Mouse (Mus musculus): Measurements from ENCODE around the gene Larp1.

The Larp1 gene

GRCm38 (mm10) chr11:58009051-58009515 lies at the start of gene Larp1:
Larp1 (plus strand) TSS chr11:58009064.
- in situ Hi-C loops (cut with MboI; ENCODE audit: low pct_unique_long_range_greater_than_20kb in 1 of 2, low sequenced_read_pairs in 2 of 2, unreplicated experiment in 1 of 2) = no loop called here

- in situ Hi-C loops (cut with MboI; ENCODE audit: low pct_unique_long_range_greater_than_20kb in 1 of 2, low sequenced_read_pairs in 2 of 2, unreplicated experiment in 1 of 2) = loop anchor here in 1 of 2 experiments (5.0 to 10.0 kb wide), 3 partner anchors 57 to 192 kb away; partner anchors contain the start of gene Cnot8
These were observed 48.9 kb upstream of the Larp1 start for GRCm38 (mm10) chr11:57959924-57960323.

DNA sequence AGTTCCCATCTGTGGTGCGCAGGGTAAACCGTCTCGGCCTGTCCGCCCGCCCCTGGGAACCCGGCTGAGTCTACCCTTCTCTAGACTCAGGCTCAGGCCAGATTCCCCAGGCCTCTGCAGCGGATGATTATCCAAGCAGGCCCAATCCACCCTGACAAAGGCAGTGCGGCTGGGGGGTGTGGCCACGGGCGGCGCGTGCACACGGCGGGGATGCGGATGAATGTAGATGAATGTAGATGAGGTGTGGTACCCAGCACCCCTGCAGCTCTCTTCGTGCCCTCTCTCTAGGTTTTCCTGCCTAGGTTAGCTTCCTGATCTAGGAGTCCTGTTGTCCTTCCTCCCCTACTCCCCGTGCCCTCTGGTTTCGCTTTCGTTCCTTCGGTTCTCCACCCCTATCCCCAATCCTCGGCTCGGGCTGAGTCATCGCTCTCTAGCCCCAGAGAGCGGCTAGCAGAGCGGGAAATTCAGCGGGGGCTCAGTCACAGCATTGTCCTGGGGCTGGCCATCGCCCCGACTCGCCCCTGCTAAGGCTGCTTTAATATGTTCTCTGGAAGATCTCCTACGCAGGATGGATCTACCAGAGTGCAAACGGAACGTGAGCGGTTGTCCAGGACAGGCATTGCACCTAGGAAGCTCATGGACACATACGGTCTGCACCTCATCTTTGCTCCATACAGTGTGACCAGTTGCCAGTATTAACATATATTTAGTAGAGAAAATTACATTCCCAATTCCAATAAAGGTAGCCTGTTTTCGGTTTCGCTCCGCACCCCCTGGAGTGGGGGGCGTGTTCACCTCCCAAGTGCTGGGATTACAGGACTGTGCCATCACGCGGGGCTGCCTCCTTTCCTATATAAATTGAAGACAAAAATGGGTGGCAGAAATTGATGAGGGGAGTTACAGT lies 46.2 kb upstream of the Larp1 start:
- in situ Hi-C loops (cut with MboI; ENCODE audit: low pct_unique_long_range_greater_than_20kb in 1 of 2, low sequenced_read_pairs in 2 of 2, unreplicated experiment in 1 of 2) = no loop called here

- in situ Hi-C loops (cut with MboI; ENCODE audit: low pct_unique_long_range_greater_than_20kb in 1 of 2, low sequenced_read_pairs in 2 of 2, unreplicated experiment in 1 of 2) = no loop called here
These were observed 45.5 kb upstream of the Larp1 start for GRCm38 (mm10) chr11:57963291-57963870.

DNA sequence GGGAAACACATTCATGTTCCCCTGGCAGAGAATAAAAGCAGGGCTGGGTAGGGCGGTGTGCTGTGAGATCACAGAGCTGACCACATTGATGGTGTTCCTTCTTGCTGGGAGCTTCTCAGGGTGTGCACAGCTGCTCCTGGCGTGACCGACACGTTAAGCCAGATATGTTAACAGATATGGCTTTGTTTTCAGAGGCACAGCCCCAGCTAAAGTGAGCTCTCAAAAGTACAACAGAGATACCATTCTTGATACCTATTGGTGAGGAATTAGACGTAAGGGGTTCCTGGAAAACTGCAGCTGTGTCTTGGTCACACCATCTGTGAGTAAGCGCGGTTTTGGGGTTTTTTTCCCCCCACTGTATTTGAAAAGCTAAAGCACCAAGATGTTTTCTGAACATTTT lies 42.2 kb upstream of the Larp1 start:
- in situ Hi-C loops (cut with MboI; ENCODE audit: low pct_unique_long_range_greater_than_20kb in 1 of 2, low sequenced_read_pairs in 2 of 2, unreplicated experiment in 1 of 2) = no loop called here

DNA sequence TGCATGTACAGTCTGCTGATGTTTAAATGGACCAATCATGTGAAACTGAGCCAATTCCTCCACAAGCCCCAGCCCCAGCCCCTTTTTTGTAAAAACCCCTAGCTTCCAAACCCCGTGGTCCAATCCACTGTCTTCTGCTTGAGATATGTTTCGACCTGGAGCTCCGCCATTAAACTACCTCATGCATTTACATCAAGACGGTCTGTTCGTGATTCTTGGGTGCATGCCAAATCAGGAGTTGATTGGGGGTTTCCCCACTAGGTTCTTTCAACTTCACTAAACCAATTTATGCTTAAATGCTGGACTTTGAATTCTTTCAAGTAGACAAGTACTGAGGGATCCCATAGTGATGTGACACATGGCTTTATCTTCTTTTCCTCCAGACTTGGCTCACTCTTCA lies 40.6 kb upstream of the Larp1 start:
- in situ Hi-C loops (cut with MboI; ENCODE audit: low pct_unique_long_range_greater_than_20kb in 1 of 2, low sequenced_read_pairs in 2 of 2, unreplicated experiment in 1 of 2) = no loop called here

- in situ Hi-C loops (cut with MboI; ENCODE audit: low pct_unique_long_range_greater_than_20kb in 1 of 2, low sequenced_read_pairs in 2 of 2, unreplicated experiment in 1 of 2) = no loop called here
These were observed 38.3 kb upstream of the Larp1 start for GRCm38 (mm10) chr11:57970541-57970940.

DNA sequence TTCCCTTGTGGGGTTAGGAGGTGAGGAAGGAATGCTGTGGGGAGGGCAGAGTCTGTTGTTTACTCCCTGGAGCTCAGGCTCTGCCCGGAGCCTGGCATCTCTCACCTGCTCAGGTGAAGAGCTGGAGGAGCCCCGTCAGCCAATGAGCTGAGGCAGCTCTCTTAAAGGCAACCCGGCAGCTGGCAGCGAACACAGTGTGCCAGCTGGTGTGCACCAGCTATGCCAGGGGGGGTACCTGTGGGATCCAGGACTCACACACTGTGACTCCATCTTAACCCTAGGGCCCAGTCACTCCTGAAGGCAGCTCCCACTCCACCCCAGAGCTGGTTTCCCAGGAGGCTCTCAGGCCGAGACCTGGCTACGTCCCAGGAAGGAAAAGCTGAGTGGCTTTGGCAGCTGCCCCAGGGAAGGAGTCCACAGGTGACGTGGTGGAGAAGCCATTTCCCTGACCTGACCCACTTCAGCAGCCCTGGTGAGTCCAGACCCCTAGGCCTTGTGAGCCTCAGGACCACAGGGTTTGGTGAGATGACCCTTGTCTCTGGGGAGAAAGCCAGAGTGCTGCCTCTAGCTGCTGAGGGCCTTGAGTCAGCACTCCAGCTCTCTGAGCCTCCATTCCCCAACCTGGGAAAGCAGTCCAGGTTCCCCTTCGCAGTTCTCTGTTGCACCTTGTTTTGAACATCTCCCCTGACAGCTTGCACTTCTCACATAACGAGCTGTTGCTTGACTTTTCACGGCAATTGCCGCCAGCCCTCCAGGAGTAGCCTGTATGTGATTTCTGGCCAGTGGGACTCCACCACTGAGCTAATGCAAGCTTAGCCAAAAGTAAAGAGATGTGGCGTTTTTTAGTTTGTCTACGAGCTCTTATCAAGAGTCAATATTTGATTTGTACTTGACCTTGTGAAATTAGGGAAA lies 35.6 kb upstream of the Larp1 start:
- in situ Hi-C loops (cut with MboI; ENCODE audit: low pct_unique_long_range_greater_than_20kb in 1 of 2, low sequenced_read_pairs in 2 of 2, unreplicated experiment in 1 of 2) = no loop called here

- in situ Hi-C loops (cut with MboI; ENCODE audit: low pct_unique_long_range_greater_than_20kb in 1 of 2, low sequenced_read_pairs in 2 of 2, unreplicated experiment in 1 of 2) = no loop called here
These were observed 35.0 kb upstream of the Larp1 start for GRCm38 (mm10) chr11:57973913-57974234.

DNA sequence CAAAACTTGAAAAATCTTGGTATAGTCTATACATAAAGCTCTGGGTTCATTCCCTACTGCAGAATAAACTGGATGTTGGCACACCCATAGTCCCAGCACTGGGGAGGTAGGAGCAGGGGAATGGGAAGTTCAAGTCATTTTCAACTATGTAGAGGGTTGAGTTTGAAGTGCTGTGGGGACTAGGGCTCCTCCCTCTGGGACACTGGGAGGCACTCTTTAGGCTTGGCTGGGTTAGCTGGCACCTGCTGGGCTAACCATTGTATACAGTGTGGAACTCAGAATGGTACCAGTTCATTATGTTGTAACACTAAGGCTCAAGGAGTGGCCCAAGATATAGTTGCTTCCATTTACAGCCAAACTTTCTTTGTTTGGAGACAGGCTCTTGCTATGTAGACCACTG lies 33.0 kb upstream of the Larp1 start:
- in situ Hi-C loops (cut with MboI; ENCODE audit: low pct_unique_long_range_greater_than_20kb in 1 of 2, low sequenced_read_pairs in 2 of 2, unreplicated experiment in 1 of 2) = no loop called here

GRCm38 (mm10) chr11:57977681-57978080 lies 31.2 kb upstream of the Larp1 start:
- in situ Hi-C loops (cut with MboI; ENCODE audit: low pct_unique_long_range_greater_than_20kb in 1 of 2, low sequenced_read_pairs in 2 of 2, unreplicated experiment in 1 of 2) = no loop called here

DNA sequence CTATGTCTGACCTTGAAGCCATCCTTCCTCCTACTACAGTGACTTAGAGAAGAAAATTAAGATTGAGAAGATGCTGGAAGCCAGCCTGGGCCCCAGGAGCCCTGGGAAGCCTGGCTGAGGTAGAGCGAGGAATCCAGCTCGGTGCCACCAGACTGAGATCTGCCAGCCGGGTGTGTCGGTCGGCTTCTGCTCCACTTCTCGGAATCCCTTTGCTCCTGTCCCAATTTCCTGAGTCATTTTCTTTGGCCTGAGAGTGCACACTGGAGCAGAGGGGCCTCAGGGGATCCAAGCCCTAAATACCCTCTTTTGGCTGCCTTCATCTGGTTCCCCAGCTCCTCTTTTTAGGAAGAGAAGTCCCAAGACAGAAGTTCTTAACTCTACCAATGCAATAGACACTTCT lies 29.2 kb upstream of the Larp1 start:
- in situ Hi-C loops (cut with MboI; ENCODE audit: low pct_unique_long_range_greater_than_20kb in 1 of 2, low sequenced_read_pairs in 2 of 2, unreplicated experiment in 1 of 2) = no loop called here

- in situ Hi-C loops (cut with MboI; ENCODE audit: low pct_unique_long_range_greater_than_20kb in 1 of 2, low sequenced_read_pairs in 2 of 2, unreplicated experiment in 1 of 2) = no loop called here
These were observed 27.6 kb upstream of the Larp1 start for GRCm38 (mm10) chr11:57981083-57981809.

DNA sequence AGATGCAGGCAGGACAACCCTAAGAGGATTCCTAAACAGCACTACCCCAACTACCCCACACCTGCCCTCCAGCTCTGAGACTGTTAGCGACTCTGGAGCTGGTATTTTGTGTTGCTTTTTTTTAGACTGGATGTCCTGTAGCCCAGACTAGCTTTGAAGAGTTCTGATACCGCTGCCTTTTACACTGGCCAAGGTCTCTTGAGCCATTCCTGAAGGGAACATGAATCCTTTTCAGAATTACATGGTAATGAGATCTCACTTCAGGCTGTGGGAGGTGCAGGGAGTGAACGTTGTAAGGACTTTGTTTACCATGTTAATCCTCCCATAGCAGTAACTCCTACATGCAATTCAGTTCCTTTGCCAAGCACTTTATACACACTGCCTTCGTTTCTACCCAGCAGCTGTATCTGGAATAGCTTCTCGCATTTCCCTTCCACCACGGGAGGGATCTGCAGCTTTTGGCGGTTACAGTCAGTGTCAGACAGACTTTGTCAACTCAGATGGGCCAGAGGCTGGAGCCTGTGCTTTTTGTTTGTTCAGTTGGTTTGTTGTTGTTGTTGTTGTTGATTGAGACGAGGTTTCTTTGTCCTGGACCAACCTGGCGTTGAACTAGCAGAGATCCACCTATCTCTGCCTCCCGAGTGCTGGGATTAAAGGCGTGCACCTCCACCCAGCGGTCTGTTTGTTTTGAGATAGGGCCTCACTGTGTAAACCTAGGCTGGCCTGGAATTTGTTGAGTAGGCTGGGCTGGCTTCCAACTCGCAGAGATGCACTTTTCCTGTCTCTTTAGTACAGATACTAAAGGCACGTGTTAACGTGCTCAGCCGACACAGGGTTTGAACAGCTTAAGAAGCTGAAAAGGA lies 25.2 kb upstream of the Larp1 start:
- in situ Hi-C loops (cut with MboI; ENCODE audit: low pct_unique_long_range_greater_than_20kb in 1 of 2, low sequenced_read_pairs in 2 of 2, unreplicated experiment in 1 of 2) = no loop called here

DNA sequence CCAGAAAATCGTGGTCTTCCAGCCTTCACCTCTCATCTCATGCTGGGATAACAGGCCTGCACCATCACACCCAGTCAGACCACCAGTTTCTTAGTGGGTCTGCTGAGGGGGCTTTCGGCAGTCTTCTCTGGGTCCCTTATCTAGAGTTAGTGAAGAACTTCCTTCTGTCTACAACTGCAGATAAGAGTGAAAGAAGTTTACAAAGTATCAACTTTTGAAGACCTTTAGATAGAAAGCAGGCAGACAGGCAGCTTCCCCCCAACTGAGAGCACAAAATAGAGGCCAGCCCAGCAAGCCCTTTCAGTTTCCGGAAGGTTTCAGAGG lies 24.6 kb upstream of the Larp1 start:
- in situ Hi-C loops (cut with MboI; ENCODE audit: low pct_unique_long_range_greater_than_20kb in 1 of 2, low sequenced_read_pairs in 2 of 2, unreplicated experiment in 1 of 2) = no loop called here

DNA sequence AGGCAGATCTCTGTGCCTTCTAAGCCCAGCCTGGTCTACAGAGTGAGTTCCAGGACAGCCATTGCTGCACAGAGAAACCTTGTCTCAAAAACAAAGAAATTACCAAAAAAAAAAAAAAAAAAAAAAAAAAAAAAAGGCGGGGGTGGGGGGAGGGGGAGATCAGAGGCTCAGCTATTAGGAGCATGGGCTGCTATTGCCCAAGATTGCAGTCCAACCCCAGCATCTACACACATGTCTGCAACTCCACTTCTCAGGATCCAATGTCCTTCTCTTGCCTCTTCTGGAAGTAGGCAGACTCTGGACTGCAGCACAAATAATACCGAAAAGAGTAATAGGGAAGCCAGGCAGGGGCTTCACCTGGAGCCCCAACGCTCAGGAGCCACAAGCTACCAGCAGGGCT lies 23.4 kb upstream of the Larp1 start:
- in situ Hi-C loops (cut with MboI; ENCODE audit: low pct_unique_long_range_greater_than_20kb in 1 of 2, low sequenced_read_pairs in 2 of 2, unreplicated experiment in 1 of 2) = no loop called here

DNA sequence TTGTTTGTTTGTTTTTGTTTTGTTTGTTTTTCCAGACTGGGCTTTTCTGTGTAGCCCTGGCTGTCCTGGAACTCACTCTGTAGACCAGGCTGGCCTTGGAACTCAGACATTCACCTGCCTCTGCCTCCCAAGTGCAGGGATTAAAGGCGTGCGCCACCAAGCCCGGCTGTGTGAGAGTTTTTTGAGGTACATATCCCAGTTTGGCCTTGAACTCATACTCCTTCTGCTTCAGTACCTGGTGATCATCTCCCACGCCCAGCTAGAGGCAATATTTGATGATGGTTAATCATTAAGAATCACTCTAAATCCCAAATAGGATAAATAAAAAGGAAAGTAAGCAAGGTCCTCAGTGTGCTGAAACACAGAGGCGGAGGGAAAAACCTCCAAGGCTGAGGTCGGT lies 22.8 kb upstream of the Larp1 start:
- in situ Hi-C loops (cut with MboI; ENCODE audit: low pct_unique_long_range_greater_than_20kb in 1 of 2, low sequenced_read_pairs in 2 of 2, unreplicated experiment in 1 of 2) = no loop called here

DNA sequence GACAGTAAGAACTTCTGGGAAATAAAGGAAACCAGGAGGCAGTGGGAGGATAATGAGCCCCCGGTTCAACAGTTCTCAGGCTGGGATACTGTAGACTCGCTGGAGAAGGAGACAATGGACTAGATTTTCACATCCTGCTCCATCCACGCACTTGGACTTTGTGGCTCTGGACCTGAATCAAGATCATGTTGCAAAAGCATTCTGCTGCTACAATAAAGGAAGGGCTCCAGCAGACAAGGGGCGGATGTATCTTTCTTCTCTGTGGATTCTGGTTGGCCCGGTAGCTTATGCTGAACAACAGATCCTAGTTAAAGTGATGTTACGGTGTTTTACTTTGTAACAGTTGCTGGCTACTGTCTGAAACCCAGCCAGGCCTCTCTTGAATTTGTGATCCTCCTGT lies 22.4 kb upstream of the Larp1 start:
- in situ Hi-C loops (cut with MboI; ENCODE audit: low pct_unique_long_range_greater_than_20kb in 1 of 2, low sequenced_read_pairs in 2 of 2, unreplicated experiment in 1 of 2) = no loop called here

All from mouse embryonic stem cell (cell line).